Mouse (Mus musculus) cerebellum, postnatal 14 days (tissue): ENCODE results near the gene Msantd3.
A peak's percentile ranks its signal among the peaks of the same experiment; 100 is the strongest.

Experiments used
- DNase-seq, 2 experiments: peaks; one replicate each; pipeline ENCODE4 v3.0.0; 2021; ENCODE audit warnings: mixed read lengths in 2 of 2

The Msantd3 gene

GRCm38 (mm10) chr4:48539841-48540575 lies at the start of gene Msantd3:
Msantd3 (plus strand) TSS chr4:48539935.
- DNase-seq = peak; percentile 69 to 71

- DNase-seq = no peak
These were observed 48.4 kb upstream of the Msantd3 start for GRCm38 (mm10) chr4:48491290-48491743.

GRCm38 (mm10) chr4:48492510-48492909 lies 47.2 kb upstream of the Msantd3 start:
- no peak for DNase-seq

DNA sequence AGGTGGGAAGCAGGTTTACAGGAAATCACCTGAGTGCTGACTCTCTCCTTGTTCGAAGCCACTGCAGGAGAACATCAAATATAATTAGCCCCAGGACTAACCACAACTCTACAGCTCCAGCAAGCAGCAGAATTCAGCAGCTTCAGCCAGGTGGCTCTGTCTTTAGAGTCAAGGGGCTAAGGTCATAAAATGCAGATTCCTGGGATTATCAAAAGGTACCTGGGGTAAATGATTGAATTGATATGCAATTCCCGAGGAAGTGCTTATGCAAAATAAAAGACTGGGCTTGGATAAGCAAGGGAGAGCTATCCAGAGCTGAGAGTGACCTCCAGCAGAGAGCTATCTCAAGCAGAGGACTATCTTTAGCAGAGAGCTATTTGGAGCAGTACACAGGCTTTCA lies 28.9 kb upstream of the Msantd3 start:
- no peak for DNase-seq

- DNase-seq = no peak
These were observed 10.2 kb upstream of the Msantd3 start for GRCm38 (mm10) chr4:48529559-48529958.

DNA sequence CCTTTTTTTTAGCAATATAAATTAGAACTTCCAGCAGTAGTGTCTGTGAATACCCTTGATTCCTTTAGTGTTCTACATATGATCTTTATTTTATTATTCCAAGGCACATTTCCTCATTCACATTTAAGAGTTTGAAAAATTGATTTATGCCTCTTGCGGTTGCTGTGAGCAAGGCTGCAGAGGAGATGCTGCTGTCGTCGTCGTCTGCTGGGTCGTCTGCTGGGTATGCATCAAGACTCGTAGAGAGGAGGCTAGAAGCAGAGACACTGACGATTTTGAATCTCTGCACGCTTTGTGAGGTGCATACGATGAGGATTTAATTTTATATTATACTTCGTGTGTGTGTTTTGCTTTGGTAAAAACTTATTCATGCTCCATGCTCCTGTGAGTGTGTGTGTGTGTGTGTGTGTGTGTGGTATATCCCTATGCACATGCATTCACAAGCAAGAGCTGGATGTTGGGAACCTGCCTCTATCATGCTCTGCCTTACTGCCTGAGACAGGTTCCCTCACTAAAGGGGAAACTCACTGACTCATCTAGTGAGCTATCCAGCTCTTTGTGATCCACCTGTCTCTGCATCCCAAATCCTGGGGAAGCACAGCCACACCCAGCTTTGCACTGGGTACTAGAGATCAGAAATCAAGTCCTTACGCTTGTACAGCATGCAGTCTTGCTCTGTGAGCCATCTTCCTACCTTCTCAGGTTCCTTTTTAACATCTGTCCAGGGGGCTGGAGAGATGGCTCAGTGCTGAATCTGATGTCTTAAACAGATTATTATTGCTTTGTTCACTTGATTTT lies 7.7 kb upstream of the Msantd3 start:
- DNase-seq = no peak

- no peak for DNase-seq
These were observed 3.5 kb upstream of the Msantd3 start for GRCm38 (mm10) chr4:48536275-48536674.

GRCm38 (mm10) chr4:48537024-48537423 lies 2.7 kb upstream of the Msantd3 start:
- no peak for DNase-seq

- DNase-seq = no peak
These were observed 1.2 kb upstream of the Msantd3 start for GRCm38 (mm10) chr4:48538581-48538980.

- DNase-seq = peak; percentile 46 to 63
These were observed 909 bp downstream of the Msantd3 start for GRCm38 (mm10) chr4:48540576-48541111.

- no peak for DNase-seq
These were observed 2.0 kb downstream of the Msantd3 start for GRCm38 (mm10) chr4:48541526-48542250.

- peak in 1 of 2 experiments; percentile 7 for DNase-seq
These were observed 2.6 kb downstream of the Msantd3 start for GRCm38 (mm10) chr4:48542351-48542750.

DNA sequence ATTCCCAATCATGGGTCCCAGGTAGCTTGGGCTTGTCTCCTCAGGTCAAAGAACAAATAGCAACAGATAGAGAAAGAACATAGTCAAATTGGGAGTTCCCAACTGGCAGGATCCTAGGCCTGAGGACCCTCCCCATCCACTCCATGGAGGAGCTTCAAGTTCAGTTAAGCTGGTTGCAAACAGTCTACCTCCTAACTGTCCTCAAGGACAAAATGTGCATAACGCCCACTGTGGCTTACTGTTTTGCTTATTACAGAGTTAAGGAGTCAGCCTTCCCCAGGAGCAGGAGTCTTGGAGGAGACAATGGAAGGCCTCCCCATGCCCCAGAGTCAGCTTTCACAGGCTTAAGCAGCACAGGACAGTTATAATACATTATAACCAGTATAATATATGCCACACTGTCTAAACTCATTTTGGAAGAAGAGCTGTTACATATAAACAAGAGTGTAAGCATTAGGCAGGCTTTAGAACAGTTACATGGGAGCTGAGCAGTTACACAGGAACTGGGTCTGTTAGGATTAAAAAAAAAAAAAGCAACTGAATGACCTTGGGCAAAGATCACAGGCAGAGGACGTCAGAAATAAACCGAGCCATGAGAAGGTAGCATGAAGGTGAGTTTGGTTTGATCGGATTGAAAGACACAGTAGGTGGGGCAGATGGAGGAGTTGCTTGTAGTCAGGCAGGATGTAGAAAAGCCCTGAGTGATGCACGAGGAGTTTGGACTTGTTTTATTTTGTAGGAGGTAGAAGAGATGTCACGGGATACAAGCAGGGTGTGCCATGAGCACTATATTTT lies 3.5 kb downstream of the Msantd3 start:
- no peak for DNase-seq

DNA sequence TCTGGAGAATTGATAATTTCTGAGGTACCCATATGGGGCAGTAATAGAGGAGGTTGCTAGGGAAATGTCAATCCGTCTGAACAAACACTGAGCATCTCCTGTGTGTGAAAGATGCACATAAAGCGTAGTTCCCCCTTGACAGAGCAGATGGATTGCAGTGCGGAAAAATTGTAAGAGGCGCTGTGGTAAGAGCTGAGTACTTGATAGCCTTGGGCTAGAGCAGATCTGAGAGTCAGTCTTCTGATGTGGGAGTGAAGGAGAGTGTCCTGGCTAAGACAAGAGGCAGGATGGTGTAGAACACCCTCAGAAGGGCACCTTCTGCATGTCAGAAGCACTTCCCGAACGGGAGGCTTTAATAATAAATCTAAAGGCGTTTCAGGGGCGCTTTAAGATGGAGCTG lies 4.4 kb downstream of the Msantd3 start:
- DNase-seq = no peak

DNA sequence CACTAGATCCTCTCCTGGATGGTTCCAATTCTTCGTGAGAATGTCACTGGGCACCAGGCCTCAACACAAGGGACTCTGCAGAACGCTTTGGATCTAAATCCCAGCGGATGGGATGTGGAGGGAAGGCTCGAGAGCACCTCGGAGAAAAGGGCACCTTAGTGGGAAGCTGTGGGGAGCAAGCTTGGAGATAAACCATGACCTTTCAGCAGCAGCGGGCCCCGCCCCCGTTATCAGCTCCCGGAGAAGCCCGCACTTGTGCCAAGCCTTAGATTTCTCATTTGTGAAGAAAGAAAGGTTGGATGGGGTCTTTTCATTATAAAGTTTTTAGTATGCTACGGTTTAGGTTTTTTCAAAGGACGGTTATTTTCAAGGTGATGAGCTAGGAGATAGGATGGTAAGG lies 6.2 kb downstream of the Msantd3 start:
- no peak for DNase-seq

DNA sequence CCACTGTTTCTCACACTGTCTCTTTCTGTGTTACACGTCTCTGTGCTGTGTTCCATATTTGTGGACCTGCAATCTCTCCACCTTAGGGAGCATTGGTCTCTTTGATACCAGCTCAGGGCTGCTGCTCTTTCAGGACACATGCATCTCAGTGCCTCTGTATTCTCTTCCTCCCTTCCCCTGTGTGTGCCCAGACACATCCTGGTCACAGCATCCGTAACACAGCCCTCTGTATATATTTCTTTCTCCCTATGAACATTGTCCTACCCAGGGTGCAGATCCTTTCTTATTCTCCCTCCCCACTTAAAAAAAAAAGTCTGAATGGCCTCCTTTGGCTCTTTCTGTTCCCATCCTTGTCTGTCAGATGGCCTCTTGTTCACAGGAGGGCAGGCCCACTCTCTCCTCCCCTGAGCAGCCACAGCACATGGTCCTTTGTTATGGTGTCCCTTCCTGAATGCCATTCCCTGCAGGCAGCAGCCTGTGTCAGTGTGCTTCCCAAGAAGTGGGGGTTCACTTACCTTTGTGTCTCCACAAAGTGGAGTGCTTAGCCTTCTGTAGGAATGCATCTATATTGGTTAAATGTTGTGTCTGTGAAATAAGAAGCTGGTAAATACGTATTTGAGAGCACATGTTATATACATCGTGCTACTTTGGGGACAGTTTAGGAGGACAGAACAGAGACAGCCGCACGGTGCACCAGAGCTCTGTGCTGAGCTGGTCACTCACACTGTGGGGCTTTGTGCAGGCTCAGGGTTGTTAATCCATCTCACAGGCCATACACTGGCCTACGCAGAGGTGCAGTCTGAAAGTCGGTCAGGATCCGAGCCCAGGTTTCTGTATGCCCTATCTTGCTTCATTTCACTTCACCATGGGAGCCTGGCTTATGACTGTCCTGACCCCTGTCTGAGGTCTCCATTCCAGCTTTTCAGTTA lies 7.1 kb downstream of the Msantd3 start:
- no peak for DNase-seq

DNA sequence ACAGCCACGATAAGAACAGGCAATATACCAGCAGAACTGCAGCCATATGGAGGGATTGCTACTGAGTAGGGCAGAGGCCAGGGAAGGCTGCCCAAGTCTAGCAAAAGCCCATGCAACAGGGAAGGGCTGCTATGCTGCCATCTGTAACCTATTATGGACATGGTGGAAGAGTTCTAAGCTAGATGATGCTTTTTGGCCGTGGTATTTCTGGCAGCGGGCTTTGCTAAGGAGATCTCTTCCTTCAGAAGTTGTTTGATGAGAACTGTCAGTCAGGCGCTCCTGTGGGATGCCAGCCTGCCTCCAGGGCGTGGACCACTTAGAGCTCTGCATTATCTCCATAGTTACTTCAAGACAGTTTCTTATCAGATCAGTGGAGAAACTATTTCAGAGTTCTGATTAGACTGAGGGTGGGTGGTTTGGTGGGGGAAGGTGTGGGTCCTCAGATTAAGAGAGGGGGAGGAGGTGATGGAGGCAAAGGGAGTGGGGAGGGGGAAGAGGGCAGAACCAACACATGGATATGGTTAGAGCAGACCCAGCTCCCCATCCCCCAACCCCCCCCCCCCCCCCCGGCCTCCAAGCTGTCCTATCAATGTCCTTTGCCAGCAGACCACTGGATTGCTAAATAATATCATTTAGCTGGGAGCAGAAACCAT lies 8.8 kb downstream of the Msantd3 start:
- peak; percentile 81 to 83 for DNase-seq

- no peak for DNase-seq
These were observed 9.9 kb downstream of the Msantd3 start for GRCm38 (mm10) chr4:48549661-48550060.

DNA sequence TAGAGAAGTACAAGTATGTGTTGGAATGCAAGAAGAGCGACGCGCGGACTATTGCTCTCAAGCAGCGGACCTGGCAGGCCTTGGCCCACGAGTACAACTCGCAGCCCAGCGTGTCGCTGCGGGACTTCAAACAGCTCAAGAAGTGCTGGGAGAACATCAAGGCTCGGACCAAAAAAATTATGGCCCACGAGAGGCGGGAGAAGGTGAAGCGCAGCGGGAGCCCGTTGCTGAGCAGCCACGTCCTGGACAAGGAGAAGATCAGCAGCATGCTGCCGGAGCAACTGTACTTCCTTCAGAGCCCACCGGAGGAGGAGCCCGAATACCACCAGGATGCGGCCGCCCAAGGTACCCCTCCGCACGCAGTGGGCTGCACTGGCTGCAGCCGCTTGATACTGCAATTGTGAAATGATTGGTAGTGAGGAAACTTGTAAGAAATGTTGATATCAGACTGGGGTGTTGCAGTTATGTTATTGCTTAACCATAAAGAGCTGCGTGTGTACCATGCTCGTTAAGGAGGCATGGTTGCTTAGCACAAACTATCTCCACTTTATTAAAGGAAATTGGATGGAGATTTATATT lies 12.8 kb downstream of the Msantd3 start:
- no peak for DNase-seq

- DNase-seq = no peak
These were observed 14.4 kb downstream of the Msantd3 start for GRCm38 (mm10) chr4:48554132-48554531.
